Mouse (Mus musculus) liver, adult 2 months (tissue): ENCODE results near the gene Slc7a5. TPM values are rescaled to one million over a fixed set of nuclear protein-coding genes. Genes with fewer than 3 reads are reported as not detected.

Experiments
- DNase-seq: peaks from one replicate; pipeline ENCODE4 v3.0.0-alpha.2; 2011; ENCODE audit warnings: low read depth, low spot score; ENCODE audit errors: extremely low read depth
- H3K27ac ChIP-seq: fragments of 200-500 bp; replicated peaks from 2 replicates; pipeline ENCODE4 v1.5.1; 2012; ENCODE audit warnings: low read depth, mild to moderate bottlenecking, control low read depth, inconsistent platforms, low read length; ENCODE audit not compliant: insufficient read depth
- H3K27me3 ChIP-seq: fragments of 200-500 bp; 2 replicates; pipeline ENCODE4 v1.6.1; 2012; ENCODE audit warnings: mild to moderate bottlenecking, moderate library complexity, low read length, inconsistent platforms; ENCODE audit not compliant: control insufficient read depth, insufficient read depth
- H3K36me3 ChIP-seq: fragments of 200-500 bp; 2 replicates; pipeline ENCODE4 v1.6.1; 2012; ENCODE audit warnings: low read length, inconsistent platforms; ENCODE audit not compliant: control insufficient read depth, insufficient read depth
- H3K4me1 ChIP-seq: fragments of 200-500 bp; 2 replicates; pipeline ENCODE4 v1.6.1; 2011; ENCODE audit warnings: low read length; ENCODE audit not compliant: control insufficient read depth, insufficient read depth
- H3K4me3 ChIP-seq: fragments of 200-500 bp; 2 replicates; pipeline ENCODE4 v1.5.1; 2011; ENCODE audit warnings: low read depth, mild to moderate bottlenecking, control low read depth, low read length, moderate library complexity; ENCODE audit not compliant: insufficient read depth
- H3K79me2 ChIP-seq: fragments of 200-500 bp; 2 replicates; pipeline ENCODE4 v1.6.1; 2012; ENCODE audit warnings: inconsistent platforms, mild to moderate bottlenecking, low read length, moderate library complexity; ENCODE audit not compliant: control insufficient read depth, insufficient read depth
- H3K9ac ChIP-seq: fragments of 200-500 bp; 2 replicates; pipeline ENCODE4 v1.6.1; 2012; ENCODE audit warnings: low read depth, mild to moderate bottlenecking, control low read depth, inconsistent platforms, low read length
- CTCF ChIP-seq: fragments of 200-500 bp; IDR thresholded peaks from 2 replicates; pipeline ENCODE4 v1.5.1; 2011; ENCODE audit warnings: low read depth, low read length, control low read depth
- POLR2A ChIP-seq: fragments of 200-500 bp; IDR thresholded peaks from 2 replicates; pipeline ENCODE4 v1.6.1; 2011; ENCODE audit warnings: low read length, control low read depth; ENCODE audit not compliant: insufficient read depth; ENCODE audit errors: extremely low read depth
- WGBS: fragments of 180-500 bp; shearing (Covaris S2); methylation state at CpG from one replicate; pipeline ENCODE4 v1.1.7; 2018; 5-methylcytosine and 5-hydroxymethylcytosine counted together
- polyA plus RNA-seq: library from polyadenylated mRNA; depleted of rRNA; stranded (reverse); fragments of >200 nt; gene quantifications from 2 replicates; pipeline ENCODE4 v1.2.3, GENCODE M21; 2012
- total RNA-seq: library from RNA; depleted of rRNA; stranded (reverse); fragments of >200 nt; gene quantifications from 2 replicates; pipeline ENCODE4 v1.2.3, GENCODE M21; 2014

Gene Slc7a5
- total and polyA plus RNA-seq, 2 experiments, result 1.1 to 4.5 TPM

- no peaks in the 10 kb centered on the region for H3K36me3 ChIP-seq
- TF ChIP-seq CTCF, result no peak
- no peak for TF ChIP-seq POLR2A
- H3K9ac ChIP-seq, result no peak overlapping the region
- peaks cover 21% of the 10 kb centered on the region for H3K4me1 ChIP-seq
- no peak overlapping the region for H3K4me3 ChIP-seq
- no peak for DNase-seq
- H3K27me3 ChIP-seq, result no peaks in the 10 kb centered on the region
- no peak overlapping the region for H3K27ac ChIP-seq
- H3K79me2 ChIP-seq, result peaks cover 20% of the 10 kb centered on the region; the same call in 1 of the 2 replicates
Observed at GRCm38 (mm10) chr8:121952122-121952521, 44.6 kb upstream of the Slc7a5 start.

- TF ChIP-seq POLR2A (no peak), CTCF (no peak)
- no peaks in the 10 kb centered on the region for H3K27me3 ChIP-seq
- no peaks in the 10 kb centered on the region for H3K36me3 ChIP-seq
- peak overlapping the region; percentile 11; the same call in 1 of the 2 replicates for H3K9ac ChIP-seq
- WGBS, result 15% methylated on average over 7 of the region's 7 CpGs
- H3K4me3 ChIP-seq, result peak overlapping the region; percentile 77; the same call in 1 of the 2 replicates
- peaks cover 17% of the 10 kb centered on the region for H3K4me1 ChIP-seq
- H3K79me2 ChIP-seq, result peaks cover 16% of the 10 kb centered on the region; the same call in 1 of the 2 replicates
- H3K27ac ChIP-seq, result no peak overlapping the region
- DNase-seq, result no peak
Observed at GRCm38 (mm10) chr8:121951656-121952009, 44.1 kb upstream of the Slc7a5 start.

GRCm38 (mm10) chr8:121950749-121951655, 43.5 kb upstream of the Slc7a5 start:
- peak overlapping the region; percentile 77 for H3K4me3 ChIP-seq
- WGBS, result 5% methylated on average over 97 of the region's 97 CpGs
- DNase-seq, result peak; percentile 54
- H3K79me2 ChIP-seq, result peaks cover 14% of the 10 kb centered on the region; the same call in 1 of the 2 replicates
- peaks cover 17% of the 10 kb centered on the region for H3K4me1 ChIP-seq
- TF ChIP-seq CTCF, result peak; percentile 34
- TF ChIP-seq POLR2A, result peak; percentile 23; the same call in 1 of the 2 replicates
- H3K27me3 ChIP-seq, result no peaks in the 10 kb centered on the region
- peak overlapping the region; percentile 75 for H3K27ac ChIP-seq
- H3K36me3 ChIP-seq, result no peaks in the 10 kb centered on the region
- H3K9ac ChIP-seq, result peak overlapping the region; percentile 93

GRCm38 (mm10) chr8:121949941-121950748, 42.7 kb upstream of the Slc7a5 start:
- peak overlapping the region; percentile 90 for H3K27ac ChIP-seq
- DNase-seq, result peak; percentile 98
- WGBS, result 1% methylated on average over 62 of the region's 66 CpGs
- no peaks in the 10 kb centered on the region for H3K27me3 ChIP-seq
- H3K4me3 ChIP-seq, result peak overlapping the region; percentile 77
- H3K4me1 ChIP-seq, result peaks cover 19% of the 10 kb centered on the region
- no peak for TF ChIP-seq CTCF
- peak; percentile 75; the same call in 1 of the 2 replicates for TF ChIP-seq POLR2A
- peaks cover 10% of the 10 kb centered on the region; the same call in 1 of the 2 replicates for H3K79me2 ChIP-seq
- H3K9ac ChIP-seq, result peak overlapping the region; percentile 93
- H3K36me3 ChIP-seq, result no peaks in the 10 kb centered on the region

- Histone ChIP-seq H3K36me3 (no peaks in the 10 kb centered on the region), H3K27me3 (no peaks in the 10 kb centered on the region), H3K79me2 (peaks cover 4% of the 10 kb centered on the region; the same call in 1 of the 2 replicates), H3K9ac (peak within 1 kb of the TSS; percentile 93), H3K4me3 (peak within 1 kb of the TSS; percentile 77), H3K27ac (peak within 1 kb of the TSS; percentile 90), H3K4me1 (peaks cover 19% of the 10 kb centered on the region)
- no peak for DNase-seq
- TF ChIP-seq POLR2A (no peak), CTCF (no peak)
- 53% methylated on average over 6 of the region's 6 CpGs for WGBS
Observed at GRCm38 (mm10) chr8:121949222-121949800, 41.8 kb upstream of the Slc7a5 start, which contains the start of gene Banp. Gene Banp, plus strand, starts transcription at chr8:121949750.
